Mouse (Mus musculus) midbrain, embryonic 14.5 days (tissue): ENCODE measurements around the gene Dhrs3. TPM values are rescaled to one million over a fixed set of nuclear protein-coding genes. Genes with fewer than 3 reads are reported as not detected.

Experiments
- ATAC-seq: fragments of 200-750 bp; cut with Nextera tagmentation; 2 replicates; pipeline ENCODE4 v1.8.0; 2017; ENCODE audit warnings: moderate number of reproducible peaks, moderate library complexity; ENCODE audit not compliant: low FRiP score, low TSS enrichment
- DNase-seq: peaks from one replicate; pipeline ENCODE4 v3.0.0-alpha.2; 2015
- H3K27ac ChIP-seq: fragments of 300-500 bp; sonication (generic); replicated peaks from 2 replicates; pipeline ENCODE4 v1.5.1; 2014; ENCODE audit warnings: mild to moderate bottlenecking, low read depth, low read length, moderate library complexity
- H3K27me3 ChIP-seq: fragments of 300-500 bp; sonication (generic); 2 replicates; pipeline ENCODE4 v1.6.1; 2014; ENCODE audit warnings: low read length, control low read depth, mixed read lengths; ENCODE audit not compliant: control insufficient read depth, insufficient read depth
- H3K36me3 ChIP-seq: fragments of 300-500 bp; sonication (generic); 2 replicates; pipeline ENCODE4 v1.6.1; 2014; ENCODE audit warnings: low read length, control low read depth; ENCODE audit not compliant: control insufficient read depth, insufficient read depth
- H3K4me1 ChIP-seq: fragments of 300-500 bp; sonication (generic); 2 replicates; pipeline ENCODE4 v1.6.1; 2014; ENCODE audit warnings: mild to moderate bottlenecking, antibody characterized with exemption, low read length, control low read depth; ENCODE audit not compliant: control insufficient read depth, insufficient read depth
- H3K4me2 ChIP-seq: fragments of 300-500 bp; sonication (generic); 2 replicates; pipeline ENCODE4 v1.6.1; 2014; ENCODE audit warnings: mild to moderate bottlenecking, low read length, moderate library complexity
- H3K4me3 ChIP-seq: fragments of 300-500 bp; sonication (generic); replicated peaks from 2 replicates; pipeline ENCODE4 v1.5.1; 2014; ENCODE audit warnings: low read depth, low read length
- H3K9ac ChIP-seq: fragments of 300-500 bp; sonication (generic); replicated peaks from 2 replicates; pipeline ENCODE4 v1.6.1; 2014; ENCODE audit warnings: mild to moderate bottlenecking, low read length, moderate library complexity
- H3K9me3 ChIP-seq: fragments of 300-500 bp; sonication (generic); 2 replicates; pipeline ENCODE4 v1.6.1; 2016; ENCODE audit warnings: low read length, control low read depth, mixed read lengths; ENCODE audit not compliant: control insufficient read depth
- WGBS: fragments of 180-500 bp; shearing (Covaris S2); extraction: QIAGEN DNeasy Blood & Tissue Kit; methylation state at CpG from one replicate; pipeline ENCODE4 v1.1.7; 2014; 5-methylcytosine and 5-hydroxymethylcytosine counted together
- polyA plus RNA-seq: library from polyadenylated mRNA; unstranded; fragments of >200 nt; fragmentation: Nextera tagmentation; extraction: Ambion mirVana; gene quantifications from 2 replicates; pipeline ENCODE4 v1.2.1, GENCODE M21; 2014

The Dhrs3 gene
- polyA plus RNA-seq, 1 experiment from 2014 or later, result 51.6 TPM

DNA sequence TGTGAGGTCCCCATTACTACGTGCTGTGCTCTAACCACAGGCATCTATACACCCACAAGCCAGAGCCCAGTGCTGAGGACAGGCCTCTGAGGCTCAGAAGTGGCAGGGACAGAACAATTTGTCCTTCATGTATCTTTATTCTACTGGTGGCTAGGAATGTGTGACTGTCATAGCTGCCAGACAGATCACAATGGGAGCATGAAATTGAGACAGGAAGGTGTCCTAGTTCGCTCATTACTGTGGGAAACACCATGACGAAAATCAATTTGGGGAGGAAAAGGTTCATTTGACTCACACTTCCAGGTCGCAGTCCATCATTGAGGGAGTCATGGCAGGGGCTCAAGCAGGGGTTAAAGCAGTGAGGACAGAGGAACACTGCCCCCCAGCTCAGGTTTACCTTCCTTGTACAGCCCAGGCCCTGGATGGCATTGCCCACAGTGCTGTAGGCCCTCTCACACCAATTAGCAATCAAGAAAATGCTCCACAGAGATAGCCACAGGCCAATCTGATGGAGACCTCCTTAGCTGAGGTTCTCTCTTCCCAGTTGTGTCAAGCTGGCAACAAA lies 47.3 kb downstream of the Dhrs3 start:
- no peak overlapping the region for H3K4me2 ChIP-seq
- no peak overlapping the region for H3K4me3 ChIP-seq
- WGBS, result 76% methylated on average over 4 of the region's 4 CpGs
- no peak for DNase-seq
- H3K9ac ChIP-seq, result no peak overlapping the region
- H3K4me1 ChIP-seq, result no peaks in the 10 kb centered on the region
- H3K27me3 ChIP-seq, result no peaks in the 10 kb centered on the region
- ATAC-seq, result no peak
- H3K27ac ChIP-seq, result no peak overlapping the region
- no peaks in the 10 kb centered on the region for H3K36me3 ChIP-seq
- H3K9me3 ChIP-seq, result no peaks in the 10 kb centered on the region

DNA sequence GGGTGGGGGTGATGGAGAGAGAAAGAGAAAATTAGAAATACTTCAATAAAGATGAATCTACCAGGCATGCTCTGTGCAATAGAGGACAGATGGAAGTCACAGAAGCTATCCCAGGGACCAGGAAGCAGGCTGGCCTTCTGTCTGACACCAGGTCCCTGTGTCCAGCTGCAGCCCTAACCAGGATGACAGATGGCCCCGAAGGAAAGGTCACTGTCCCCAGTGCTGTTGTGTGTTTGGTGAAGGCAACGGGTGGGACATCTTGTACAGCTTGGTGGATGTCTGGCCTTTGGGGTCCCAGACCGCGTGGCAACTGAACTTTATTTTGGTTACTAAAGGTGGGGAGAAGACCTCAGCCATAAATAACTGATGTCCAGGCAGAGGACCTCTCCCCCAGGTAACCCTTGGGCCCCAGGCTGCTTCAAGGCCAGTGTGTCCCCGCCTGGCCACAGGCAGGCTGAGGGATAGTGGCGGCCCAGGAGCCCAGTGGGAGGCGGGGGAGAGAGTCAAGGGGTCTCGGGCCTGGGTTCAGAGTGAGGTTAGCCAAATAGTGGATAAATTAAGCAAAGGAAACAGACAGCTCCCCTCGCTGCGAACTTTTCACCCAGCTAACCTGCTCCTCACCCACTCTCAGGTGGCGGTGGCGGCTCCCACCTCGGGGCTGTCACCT lies 48.3 kb downstream of the Dhrs3 start:
- 86% methylated on average over 13 of the region's 13 CpGs for WGBS
- no peaks in the 10 kb centered on the region for H3K27me3 ChIP-seq

DNA sequence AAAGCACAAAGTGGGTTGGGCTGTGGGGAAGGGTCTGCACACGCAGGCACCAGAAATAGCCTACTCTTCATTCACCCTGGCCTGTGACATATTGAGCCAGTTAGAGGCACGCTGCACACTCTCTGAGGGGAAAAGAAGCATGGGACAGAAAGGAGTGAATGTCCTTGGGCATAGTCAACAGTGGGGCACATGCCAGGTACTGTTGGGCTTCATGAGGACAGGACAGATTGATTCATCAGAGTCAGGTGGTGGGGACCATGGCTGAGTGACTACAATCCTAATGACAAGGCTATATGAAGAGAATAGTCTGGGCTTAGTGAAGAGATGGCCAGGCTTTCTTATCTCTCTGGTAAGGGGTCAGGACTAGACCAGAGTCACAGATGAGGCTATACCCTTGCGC lies 49.8 kb downstream of the Dhrs3 start:
- no peak overlapping the region for H3K4me2 ChIP-seq
- ATAC-seq (no peak), DNase-seq (no peak)
- no peak overlapping the region for H3K27ac ChIP-seq
- H3K4me3 ChIP-seq, result no peak overlapping the region
- H3K9ac ChIP-seq, result no peak overlapping the region
- no peaks in the 10 kb centered on the region for H3K9me3 ChIP-seq
- no peaks in the 10 kb centered on the region for H3K27me3 ChIP-seq
- no peaks in the 10 kb centered on the region for H3K4me1 ChIP-seq
- no peaks in the 10 kb centered on the region for H3K36me3 ChIP-seq
- 92% methylated on average over 3 of the region's 3 CpGs for WGBS

More for the DNA sequence above, 48.3 kb downstream of the Dhrs3 start:
- ATAC-seq (no peak), DNase-seq (no peak)
- no peak overlapping the region for H3K4me3 ChIP-seq
- H3K4me1 ChIP-seq, result no peaks in the 10 kb centered on the region
- no peak overlapping the region for H3K4me2 ChIP-seq
- H3K9me3 ChIP-seq, result no peaks in the 10 kb centered on the region
- no peaks in the 10 kb centered on the region for H3K36me3 ChIP-seq
- H3K9ac ChIP-seq, result no peak overlapping the region
- no peak overlapping the region for H3K27ac ChIP-seq

DNA sequence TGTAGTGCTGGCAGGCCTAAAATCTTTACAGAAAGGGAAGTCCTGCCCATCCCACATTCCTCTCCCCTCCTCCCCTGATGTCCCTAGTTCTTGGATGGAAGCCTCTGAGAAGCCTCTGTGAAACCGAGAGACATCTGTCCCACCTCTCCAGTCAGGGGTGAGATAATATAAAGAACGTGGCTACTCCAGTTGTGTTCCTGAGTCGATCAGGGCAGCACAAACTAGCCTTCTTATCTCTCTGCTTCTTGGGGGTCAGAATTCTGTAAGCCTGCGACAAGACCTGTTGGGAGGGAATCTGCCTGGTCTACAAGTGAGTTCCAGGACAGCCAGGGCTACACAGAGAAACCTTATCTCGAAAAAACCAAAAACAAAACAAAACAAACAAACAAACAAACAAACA lies 50.6 kb downstream of the Dhrs3 start:
- Histone ChIP-seq H3K27me3 (no peaks in the 10 kb centered on the region), H3K4me3 (no peak overlapping the region), H3K9me3 (no peaks in the 10 kb centered on the region), H3K36me3 (no peaks in the 10 kb centered on the region), H3K4me2 (no peak overlapping the region), H3K9ac (no peak overlapping the region), H3K27ac (no peak overlapping the region), H3K4me1 (no peaks in the 10 kb centered on the region)
- WGBS, result 85% methylated on average over 5 of the region's 5 CpGs
- ATAC-seq, result no peak
- no peak for DNase-seq

DNA sequence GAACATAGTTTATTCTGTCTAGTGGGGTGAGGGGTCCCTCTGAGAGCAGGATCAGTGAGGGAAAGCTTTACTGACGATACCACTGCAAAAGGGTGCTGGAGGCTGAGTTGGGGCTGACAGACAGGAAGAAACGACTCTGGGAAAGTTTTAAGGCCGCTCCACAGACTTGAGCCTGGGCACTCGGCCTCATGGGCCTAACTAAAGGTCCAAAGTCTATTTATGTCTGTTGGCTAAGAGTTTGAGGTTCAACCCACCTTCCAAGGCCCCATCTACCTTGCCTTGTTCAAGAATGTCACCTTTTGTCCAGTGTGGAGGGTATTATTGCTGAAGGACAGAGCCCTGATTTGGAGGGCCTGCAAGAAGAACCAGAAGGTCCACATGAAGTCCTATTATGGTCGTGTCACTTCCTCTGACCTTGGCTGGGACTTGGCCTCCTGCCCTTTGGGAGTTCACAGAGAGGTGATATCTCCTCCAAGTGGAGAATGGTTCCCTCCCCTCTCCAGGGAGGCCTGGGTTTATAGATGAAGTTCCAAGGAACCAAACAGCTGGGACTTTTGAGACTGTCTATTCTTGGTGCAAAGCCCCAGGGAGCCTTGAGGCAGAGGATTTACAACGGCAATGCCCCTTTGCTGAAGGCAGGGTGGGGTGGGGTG lies 55.2 kb downstream of the Dhrs3 start:
- WGBS, result 74% methylated on average over 6 of the region's 6 CpGs
- Histone ChIP-seq H3K4me2 (no peak overlapping the region), H3K9ac (no peak overlapping the region), H3K27ac (no peak overlapping the region), H3K4me1 (no peaks in the 10 kb centered on the region), H3K4me3 (no peak overlapping the region), H3K27me3 (no peaks in the 10 kb centered on the region), H3K9me3 (no peaks in the 10 kb centered on the region), H3K36me3 (no peaks in the 10 kb centered on the region)
- DNase-seq (no peak), ATAC-seq (no peak)

DNA sequence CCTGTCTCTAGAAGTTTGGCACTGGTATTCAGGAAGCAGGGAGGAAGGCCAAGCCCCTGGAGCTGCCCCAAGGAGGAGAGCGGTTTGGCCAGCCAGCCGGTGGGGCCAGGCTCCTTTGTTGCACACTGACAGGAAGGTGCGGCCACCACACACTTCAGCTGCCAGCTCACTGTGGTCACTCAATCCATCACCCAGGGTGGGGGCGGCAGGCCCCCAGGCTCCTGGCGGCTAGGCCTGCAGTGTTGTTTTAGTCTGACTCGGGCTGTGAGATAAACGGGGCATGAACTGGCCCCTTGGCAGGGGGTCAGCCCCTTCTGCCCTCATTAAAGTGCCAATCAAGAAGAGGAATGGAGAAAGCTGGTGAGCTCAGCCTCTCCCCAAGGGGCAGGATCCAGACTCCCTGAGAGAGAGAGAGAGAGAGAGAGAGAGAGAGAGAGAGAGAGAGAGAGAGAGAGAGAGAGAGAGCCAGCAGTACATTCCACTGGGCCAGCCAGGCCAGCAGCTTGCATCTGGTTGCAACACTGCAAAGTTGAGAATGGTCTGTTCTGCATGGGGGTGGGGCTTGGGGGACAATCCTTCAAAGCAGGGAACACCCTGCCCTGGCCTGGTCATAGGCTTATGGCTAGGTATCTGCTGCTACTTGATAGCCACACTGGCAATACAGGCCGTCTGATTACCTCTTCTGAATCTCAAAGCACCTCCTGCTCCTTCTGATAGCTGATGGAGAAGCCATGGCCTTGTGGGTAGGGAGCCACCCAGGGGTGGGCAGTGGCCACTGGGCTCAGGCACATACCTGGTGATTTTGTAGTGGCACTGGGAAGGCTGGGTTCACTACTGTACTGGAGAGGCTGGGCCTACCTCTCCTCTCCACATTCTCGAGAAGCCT lies 57.1 kb downstream of the Dhrs3 start:
- WGBS, result 16% methylated on average over 9 of the region's 9 CpGs
- Histone ChIP-seq H3K36me3 (no peaks in the 10 kb centered on the region), H3K4me3 (no peak overlapping the region), H3K9ac (no peak overlapping the region), H3K27me3 (no peaks in the 10 kb centered on the region), H3K4me1 (no peaks in the 10 kb centered on the region), H3K27ac (peak overlapping the region; percentile 32; the same call in 1 of the 2 replicates), H3K9me3 (no peaks in the 10 kb centered on the region), H3K4me2 (no peak overlapping the region)
- ATAC-seq (peak; percentile 51), DNase-seq (no peak)

DNA sequence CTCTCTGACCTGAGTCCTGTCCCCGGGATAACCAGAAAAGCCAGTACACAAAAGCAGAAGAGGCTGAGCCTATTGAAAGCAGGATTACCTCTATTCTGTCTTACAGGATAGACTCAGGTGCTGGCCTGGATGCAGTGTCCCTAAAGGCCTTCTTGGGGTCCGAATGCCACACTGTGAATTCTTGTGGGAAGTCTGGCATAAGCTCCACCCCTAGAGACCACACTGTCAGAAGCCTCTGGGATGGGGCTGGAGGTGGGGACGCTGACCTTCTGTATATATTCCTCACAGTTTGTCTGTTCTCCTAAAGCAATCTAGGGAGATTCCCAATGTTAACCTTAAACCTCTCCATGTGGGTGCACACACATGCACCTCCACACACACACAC lies 57.7 kb downstream of the Dhrs3 start:
- H3K4me3 ChIP-seq, result no peak overlapping the region
- no peaks in the 10 kb centered on the region for H3K4me1 ChIP-seq
- no peak overlapping the region for H3K4me2 ChIP-seq
- H3K9me3 ChIP-seq, result no peaks in the 10 kb centered on the region
- no peak for DNase-seq
- H3K36me3 ChIP-seq, result no peaks in the 10 kb centered on the region
- H3K27me3 ChIP-seq, result no peaks in the 10 kb centered on the region
- no peak for ATAC-seq
- WGBS, result 65% methylated on average over 3 of the region's 3 CpGs
- H3K9ac ChIP-seq, result no peak overlapping the region
- H3K27ac ChIP-seq, result no peak overlapping the region

DNA sequence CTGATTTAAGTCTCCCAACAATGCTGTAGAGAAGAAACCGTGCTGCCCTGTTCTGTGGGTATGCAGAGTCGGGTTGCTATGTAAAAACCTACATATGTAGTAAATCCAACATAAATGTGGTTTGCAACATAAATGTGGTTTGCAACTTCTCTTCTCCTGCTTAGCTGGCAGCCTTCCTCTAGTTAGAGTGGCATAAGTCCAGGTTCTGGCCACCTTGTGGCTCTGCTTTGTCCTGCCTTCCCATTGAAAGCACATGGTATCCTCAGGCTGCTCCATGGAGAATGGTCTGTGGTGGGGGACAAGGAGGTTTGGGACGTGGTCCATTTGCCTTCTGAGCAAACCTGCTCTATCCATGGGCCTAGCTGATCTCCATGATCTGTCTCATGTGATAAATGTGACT lies 58.3 kb downstream of the Dhrs3 start:
- Histone ChIP-seq H3K4me2 (no peak overlapping the region), H3K27ac (no peak overlapping the region), H3K9me3 (no peaks in the 10 kb centered on the region), H3K4me1 (no peaks in the 10 kb centered on the region), H3K4me3 (no peak overlapping the region), H3K27me3 (no peaks in the 10 kb centered on the region), H3K9ac (no peak overlapping the region), H3K36me3 (no peaks in the 10 kb centered on the region)
- ATAC-seq, result no peak
- DNase-seq, result no peak
- WGBS, result 90% methylated on average over 3 of the region's 3 CpGs
